Mouse (Mus musculus): ENCODE results near the gene Hcrtr1.

- TF ChIP-seq POLR2A (IDR thresholded peaks at IDR 0.05; ENCODE audit: low read depth, low read length) (no peak), CTCF (IDR thresholded peaks at IDR 0.05; ENCODE audit: extremely low read depth, insufficient read depth, insufficient read length, insufficient replicate concordance) (no peak)
These were observed 15.0 kb downstream of the Hcrtr1 start for GRCm38 (mm10) chr4:130124110-130124509.

Data from spleen, adult 2 months (tissue).